Mouse (Mus musculus): ENCODE data around the gene Adtrp.

Gene Adtrp

DNA sequence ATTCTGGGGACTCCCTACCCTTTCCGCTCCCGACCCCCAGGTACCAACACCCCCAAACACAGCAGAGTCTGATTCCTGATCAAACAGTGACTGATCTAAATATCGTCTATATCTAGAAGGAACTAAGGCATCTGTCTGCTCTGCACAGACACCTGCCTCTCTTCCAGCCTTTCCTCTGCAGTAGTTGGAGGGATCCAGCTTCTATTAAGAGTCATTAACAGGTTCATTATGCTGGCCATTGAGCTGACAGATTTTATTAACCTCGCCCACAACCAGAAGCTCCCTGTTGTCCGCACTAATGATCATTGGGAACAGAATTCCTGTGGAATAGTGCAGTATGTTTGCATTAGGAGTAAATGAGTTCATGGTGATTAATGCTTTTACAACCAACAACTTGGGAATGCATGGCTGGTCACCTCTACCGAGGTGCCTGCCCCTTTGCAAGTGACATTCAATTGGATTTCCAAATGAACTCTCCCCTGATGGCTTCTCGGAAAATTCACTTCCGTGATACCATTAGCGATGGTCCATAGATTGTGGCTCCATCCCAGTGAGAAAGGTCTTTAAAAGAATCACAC lies 67.8 kb downstream of the Adtrp start:
- no peak for DNase-seq (ENCODE audit: low spot score in 2 of 2)

DNA sequence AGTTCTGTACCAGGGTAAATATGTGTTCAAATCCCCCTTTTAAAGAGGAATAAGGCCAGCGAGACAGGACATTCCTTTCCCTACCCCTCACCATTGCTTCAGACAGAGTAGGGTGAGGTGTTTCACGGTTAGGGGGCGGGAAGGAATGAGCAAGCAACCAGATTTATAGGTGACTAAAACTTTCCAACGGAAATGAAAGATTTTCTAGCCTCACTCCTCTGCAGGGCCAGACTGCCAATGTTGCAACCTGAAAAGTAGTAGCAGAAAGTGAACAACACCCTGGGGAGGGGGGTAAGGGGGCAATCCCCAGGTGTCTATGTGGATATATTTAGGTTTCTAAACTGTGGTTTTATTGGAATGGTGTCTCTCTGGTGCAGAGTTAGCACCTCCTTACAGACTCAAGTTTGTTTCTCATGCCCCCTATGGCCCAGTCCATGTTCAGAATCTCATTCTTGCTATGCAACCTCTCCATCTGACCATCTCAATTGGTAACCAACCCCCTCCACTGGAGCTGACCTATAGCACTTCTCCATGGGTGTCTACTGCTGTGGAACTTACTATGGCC lies 73.6 kb downstream of the Adtrp start:
- no peak for DNase-seq (ENCODE audit: low spot score in 2 of 2)

DNA sequence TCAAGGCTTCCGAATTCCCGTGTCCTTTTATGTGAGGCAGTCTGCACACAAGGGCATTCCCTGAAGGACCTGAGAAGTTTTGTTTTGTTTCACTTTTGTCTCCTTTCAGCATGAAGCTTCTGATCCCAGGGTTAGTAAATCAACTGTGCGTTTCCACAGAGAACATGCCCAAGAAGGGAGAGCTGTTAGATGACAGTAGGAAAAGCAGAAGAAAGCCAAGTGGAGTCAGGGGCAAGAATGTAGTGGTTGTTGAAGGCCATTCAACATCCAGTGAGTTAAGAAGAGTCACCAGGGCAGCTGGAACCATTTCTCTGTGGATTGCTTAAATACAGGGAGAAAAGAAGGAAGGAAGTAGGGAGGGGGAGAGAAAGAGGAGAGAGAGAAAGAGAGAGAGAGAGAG lies 76.4 kb downstream of the Adtrp start:
- DNase-seq (ENCODE audit: low spot score in 2 of 2): no peak

DNA sequence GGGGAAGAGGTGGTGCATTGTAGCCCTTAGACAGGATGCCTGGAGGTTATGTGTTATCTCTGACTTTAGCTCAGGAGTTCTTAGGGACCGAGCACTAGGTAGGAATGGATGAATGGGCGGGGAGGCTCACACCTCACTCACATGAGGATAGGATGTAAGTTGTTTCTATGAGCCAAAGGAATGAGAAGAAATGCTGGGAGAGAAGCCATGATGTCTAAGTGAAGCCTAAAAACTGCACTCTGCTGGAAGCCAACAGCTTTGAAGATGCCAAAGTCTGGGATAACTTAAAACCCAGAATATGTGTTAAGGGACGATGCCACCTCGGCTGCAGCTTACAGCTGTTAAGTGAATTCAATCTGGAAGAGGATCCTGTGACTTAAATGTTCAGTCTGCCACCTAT lies 79.5 kb downstream of the Adtrp start:
- DNase-seq (ENCODE audit: low spot score in 2 of 2): no peak

DNA sequence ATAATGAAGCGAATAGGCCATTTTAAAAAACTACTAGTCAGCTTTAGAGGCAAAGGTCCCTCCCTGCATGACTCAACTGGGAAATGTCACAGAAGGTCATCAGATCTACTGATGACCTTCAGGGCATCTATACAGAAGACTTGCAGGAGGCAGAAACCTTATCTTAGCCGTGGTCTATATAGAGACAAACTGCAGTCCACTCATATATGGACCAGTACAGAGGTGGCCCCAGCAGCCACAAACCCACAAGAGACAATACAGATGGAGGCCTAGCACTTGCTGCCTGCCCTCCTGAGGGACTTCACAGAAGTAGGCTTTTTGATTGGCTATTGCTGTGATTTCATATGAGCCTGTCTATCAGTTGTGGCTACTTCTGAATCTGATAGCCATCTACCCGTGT lies 85.5 kb downstream of the Adtrp start:
- DNase-seq (ENCODE audit: low spot score in 2 of 2): no peak

DNA sequence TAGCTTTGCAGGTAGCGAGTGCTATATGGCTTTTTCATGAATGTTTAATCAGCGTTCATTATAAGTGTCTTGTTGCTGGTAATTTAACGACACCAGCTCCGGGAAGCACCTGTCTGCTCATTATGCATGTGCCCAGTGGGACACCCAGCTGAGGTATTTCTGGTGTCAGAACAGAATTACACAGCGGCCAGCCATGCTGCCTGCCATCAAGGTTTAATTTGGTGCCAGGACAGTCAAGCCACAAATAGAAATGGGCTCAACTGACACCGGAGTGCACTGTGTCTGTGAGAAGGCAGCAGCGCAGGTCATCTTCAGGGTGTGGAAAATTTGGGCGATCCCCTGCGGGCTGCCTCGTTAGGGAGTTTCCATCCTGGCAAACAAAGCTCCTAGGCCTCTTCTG lies 87.0 kb downstream of the Adtrp start:
- no peak for DNase-seq (ENCODE audit: low spot score in 2 of 2)

DNA sequence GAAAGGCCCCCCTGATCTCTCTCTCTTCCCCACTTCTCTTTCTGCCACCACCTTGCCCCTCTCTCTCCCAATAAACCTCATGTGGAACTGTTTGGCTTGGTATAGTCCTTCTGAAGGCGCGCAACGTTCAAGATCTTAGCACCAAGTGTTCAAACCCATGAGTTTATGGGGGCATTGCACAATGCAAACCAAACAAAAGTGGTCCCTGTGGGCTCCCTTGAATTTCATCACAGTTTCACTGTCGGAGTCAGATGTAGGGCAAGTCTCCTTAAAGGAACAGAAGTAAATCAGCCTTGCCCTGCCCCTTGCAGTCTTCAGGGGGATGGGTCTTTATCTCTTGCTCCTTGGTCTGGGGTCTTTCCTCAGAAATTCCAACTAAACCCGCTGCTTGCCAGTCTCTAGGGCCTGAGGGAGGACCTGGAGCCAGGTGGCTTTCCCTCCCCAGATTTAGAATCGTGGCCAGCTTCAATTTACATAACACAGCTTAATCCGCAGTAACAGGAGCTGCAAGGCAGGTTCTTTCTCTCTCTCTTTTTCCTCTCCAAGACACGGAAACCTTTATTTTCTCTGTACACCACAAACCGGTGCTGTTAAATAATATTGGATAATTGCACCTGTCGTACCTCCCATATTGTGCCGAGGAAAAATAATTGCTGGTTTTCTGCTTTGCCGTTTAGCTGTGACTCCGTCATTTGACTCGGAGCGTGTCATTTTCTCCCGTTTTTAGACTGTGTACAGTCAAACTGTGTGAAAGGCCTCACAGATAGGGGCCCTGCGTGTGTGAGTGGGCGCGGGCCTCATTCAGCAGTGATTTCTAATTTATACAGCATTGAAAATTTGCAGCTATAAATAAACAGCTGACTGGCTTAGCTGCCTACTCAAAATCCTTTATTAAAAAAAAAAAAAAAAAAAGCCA lies 88.7 kb downstream of the Adtrp start:
- peak; percentile 71 to 76 for DNase-seq (ENCODE audit: low spot score in 2 of 2)

DNA sequence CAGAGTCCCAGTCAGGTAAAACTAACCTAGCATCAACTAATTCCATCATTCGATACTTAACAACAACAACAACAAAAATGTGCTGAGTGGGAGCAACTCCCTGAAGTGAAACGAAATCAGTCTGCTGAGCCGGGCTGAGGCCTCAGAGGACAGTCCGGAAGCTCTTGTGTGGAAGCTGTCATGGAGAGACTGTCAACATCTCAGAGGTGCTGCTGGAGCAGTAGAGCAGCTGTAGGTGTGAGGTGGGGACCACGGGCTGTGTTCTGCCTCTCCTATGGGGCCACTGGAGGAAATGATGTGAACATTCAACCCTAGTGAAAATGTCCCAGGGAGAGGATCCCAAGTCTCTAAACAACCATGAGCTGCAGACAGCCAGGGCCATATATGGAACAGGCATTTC lies 94.4 kb downstream of the Adtrp start:
- DNase-seq (ENCODE audit: low spot score in 2 of 2): no peak

DNA sequence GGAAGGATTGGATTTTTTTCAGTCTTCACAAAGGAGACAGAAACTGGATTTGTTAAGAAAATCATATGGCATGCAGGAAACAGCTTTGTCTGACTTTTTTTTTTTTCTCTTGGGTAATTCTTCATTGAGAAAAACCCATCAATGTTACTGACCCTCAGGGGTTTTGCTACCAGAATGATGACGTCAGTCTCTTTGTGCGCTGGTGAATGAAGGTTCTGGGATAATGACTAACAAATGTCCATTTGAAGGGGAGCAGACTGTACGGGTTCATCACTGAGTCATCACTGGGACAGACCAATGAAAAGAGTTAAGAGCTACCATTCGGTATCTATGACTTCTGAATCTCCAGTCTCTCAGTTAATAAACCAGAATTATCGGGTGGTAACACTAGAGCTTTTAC lies 97.0 kb downstream of the Adtrp start:
- no peak for DNase-seq (ENCODE audit: low spot score in 2 of 2)

DNA sequence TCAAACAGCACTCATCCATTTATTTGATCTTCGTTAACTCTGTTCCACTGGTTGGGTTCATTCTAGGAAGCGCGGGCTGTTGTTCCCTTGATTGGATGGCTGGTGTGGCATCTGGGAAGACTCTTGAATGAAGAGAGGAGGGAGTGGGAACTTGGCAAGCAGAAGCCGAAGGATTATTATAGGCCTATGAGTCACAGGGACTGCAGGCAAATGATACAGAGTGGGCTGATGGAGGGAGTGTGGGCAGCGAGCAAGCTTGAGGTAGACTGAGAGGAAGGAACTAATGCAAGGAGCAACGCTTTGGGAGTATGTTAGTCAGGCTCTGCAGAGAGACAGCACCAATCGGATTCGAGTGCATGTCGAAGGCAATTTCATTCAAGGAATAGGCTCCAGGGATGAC lies 98.6 kb downstream of the Adtrp start:
- DNase-seq (ENCODE audit: low spot score in 2 of 2): peak; percentile 80 to 83

DNA sequence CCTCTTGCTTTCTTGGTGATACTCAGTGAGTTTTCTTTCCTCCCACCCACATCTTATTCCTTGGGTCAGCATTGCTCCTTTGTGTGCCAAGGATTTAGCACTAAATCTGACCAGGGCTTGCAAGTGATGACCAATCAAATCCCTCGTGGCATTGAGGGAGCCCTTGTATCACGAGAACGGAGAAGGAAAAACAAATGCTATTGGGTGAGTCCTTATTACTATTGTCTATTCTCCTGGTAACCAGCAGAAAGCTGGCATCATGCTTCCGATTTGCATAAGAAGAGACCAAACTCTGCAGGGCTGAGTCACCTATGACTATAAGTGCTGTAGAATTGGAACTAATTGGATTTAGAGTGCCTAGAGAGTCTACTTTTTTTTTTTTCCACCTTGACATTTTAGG lies 99.8 kb downstream of the Adtrp start:
- peak; percentile 26 to 32 for DNase-seq (ENCODE audit: low spot score in 2 of 2)

DNA sequence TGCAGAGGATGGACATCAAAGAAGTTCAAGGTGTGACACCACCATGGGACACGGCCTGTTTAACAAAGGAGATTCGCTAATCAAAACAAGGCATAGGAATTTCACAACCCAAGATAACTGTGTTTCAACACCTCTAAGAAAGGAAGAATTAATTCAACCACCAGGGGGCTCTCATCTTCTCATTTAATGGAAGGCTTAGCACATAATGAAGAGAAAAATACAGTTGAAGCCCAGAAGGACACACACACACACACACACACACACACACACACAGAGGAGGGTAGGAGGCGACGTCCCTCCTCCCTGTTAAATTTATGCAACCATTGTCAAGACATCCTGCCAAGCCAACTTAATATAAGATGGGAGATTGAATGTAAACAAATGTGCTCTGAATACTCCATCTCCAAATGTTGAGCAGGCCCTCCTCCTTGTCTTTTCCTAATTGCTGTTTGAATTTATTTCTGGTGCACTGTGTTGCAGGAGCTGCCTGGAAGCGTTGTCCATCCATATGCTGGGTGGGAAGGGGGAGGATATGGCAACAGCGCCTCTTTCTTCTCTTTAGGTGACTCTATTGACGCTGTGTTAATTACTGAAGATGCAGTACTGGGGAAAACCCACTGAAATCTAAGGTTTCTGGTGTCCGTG lies 100.4 kb downstream of the Adtrp start:
- DNase-seq (ENCODE audit: low spot score in 2 of 2): peak; percentile 36 to 48

DNA sequence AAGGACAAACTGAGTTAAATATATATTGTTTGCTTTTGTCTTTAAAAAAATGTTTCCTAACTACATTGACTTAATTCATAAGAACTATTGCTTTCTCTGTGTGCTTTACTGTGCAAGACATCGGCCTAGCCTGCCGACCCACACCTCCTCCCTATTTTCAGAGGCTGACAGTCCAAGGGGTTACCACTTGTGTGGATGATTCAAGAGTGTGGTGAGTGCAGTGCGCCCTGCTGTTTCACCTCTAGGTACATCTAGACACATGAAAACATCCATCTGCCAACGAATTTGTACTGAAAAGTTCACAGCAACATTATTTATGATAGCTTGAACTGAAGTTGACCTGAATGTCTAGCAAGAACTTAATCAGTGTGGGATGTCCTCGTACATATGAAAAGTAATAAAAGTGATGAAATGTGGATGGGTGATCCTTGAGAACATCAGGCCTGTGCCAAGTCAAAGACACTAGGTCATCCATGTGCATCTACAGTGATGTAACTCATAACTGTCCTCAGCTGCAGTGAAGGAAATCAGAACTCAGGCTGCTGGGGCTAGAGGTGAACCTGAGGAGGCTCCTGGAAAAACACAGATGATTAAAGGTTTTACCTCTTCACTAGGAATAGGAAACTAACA lies 106.9 kb downstream of the Adtrp start:
- no peak for DNase-seq (ENCODE audit: low spot score in 2 of 2)

DNA sequence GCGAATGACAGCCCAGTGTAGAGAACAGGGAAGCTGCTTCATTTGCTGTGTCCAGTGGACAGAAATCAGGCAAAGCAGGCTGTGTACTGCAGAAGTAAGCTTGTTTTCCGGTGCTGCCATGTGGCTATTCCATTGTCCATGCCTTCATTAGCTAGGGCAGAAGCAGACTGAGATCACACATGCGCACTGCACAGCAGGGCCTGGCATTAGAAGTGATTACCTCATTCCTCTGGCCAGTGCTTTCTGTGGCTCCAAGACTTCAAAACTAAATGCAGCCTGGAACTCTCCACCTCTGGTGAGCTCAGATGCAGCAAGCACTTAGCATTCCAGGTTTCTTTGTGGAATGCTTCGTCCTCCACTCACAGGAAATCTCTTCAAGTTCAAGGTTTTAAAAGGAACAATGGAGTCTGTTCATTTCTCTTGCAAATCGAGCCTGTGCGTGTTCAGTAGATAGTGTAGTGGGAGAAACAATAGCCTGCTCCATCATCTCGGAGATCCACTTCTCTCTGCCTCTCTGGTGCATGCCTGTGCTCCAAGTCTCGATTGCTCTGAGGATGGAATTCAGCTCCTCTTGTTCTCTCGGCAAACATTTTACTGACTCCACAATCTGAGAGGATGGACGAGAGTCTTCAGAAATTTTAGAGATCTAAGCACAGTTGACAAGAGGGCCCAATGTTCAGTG lies 109.7 kb downstream of the Adtrp start:
- peak in 1 of 2 experiments; percentile 29 for DNase-seq (ENCODE audit: low spot score in 2 of 2)

DNA sequence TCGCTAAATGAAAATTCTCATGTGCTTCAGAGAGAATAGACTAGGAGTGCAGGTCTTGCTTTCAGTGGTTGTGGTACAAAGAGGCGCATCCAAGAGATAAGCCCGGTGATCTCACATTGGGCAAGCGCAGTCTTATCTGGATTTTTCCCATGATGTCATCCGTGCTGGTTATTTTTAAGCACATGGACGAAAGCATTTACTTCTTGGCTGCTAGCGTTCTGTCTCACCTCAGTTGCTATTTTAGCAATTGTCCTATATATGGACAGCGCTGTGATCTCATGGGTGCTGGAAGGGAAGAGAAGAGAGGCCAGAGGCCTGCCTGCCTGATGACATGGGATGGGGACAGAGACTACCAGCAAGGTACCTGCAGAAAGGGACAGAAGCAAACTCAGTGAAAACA lies 117.8 kb downstream of the Adtrp start:
- DNase-seq (ENCODE audit: low spot score in 2 of 2): no peak

DNA sequence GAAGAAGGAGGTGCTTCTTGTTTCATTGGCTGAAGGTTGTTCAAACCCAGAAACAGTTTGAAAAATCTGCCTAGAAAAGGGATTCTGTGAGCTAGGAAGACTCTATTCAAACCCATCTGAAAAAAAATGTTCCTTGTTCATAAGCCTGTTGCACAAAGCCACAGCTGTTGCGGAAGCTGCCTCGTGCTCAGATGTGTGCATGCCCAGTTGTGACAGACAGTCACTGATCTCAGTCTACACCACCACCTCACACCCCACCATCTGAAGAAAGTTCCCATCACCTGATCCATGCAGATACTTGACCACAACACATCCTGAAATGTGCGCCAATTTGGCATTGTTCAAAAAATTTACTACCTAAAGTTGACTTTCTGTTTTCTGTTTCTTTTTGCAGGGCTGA lies 119.7 kb downstream of the Adtrp start:
- no peak for DNase-seq (ENCODE audit: low spot score in 2 of 2)

DNA sequence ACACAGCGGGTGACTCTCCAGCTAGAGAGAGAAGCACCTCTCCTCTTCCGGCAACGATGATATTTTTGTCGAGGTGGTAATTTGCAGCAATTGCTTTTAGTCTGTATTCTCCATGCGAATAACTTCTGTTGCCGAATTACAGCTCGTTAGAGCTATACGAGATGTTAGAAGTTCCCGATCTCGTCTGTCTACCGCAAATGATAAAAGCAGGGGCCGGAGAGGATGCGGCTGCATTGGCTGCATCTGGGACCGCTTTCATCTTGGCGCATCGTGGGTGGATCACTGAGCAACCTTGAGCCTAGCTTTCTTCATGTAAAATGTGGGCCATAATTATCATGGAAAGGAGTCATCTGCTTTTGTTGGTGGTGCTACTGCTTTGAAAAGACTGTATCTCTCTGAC lies 128.2 kb downstream of the Adtrp start:
- peak; percentile 29 to 46 for DNase-seq (ENCODE audit: low spot score in 2 of 2)

DNA sequence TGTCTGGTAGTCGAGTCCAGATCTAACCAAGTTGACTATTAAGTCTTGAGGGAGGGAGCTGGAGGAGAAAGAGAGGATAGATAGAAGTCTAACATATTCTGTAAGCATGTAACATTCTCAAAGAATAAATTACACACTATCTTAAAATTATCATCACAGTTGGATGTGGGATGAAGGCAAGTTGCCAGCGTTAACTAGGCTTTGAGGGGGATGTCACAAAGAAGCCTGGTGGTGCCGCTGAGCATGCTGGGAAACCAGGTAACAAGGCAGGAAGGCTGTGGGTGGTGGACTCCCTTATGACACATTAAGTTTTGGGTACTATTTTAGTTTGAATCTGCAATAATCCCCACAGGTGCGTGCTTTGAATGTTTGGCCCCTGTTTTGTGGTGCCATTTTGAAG lies 129.4 kb downstream of the Adtrp start:
- peak; percentile 39 to 44 for DNase-seq (ENCODE audit: low spot score in 2 of 2)
